Mouse (Mus musculus) midbrain, embryonic 13.5 days (tissue): ENCODE measurements at regions not wholly inside any gene's neighbourhood (a gene's known extent, or its start where the extent isn't known, plus 50 kb on each side); places are given as distances from the start of the nearest gene placed in this dataset.

Experiments
- ATAC-seq: fragments of 200-750 bp; cut with Nextera tagmentation; 2 replicates; pipeline ENCODE4 v1.8.0; 2017; ENCODE audit warnings: mild to moderate bottlenecking, moderate TSS enrichment, moderate library complexity
- H3K27ac ChIP-seq: fragments of 300-500 bp; sonication (generic); 2 replicates; pipeline ENCODE4 v1.5.1; 2015; ENCODE audit warnings: inconsistent platforms, mild to moderate bottlenecking, moderate library complexity
- H3K27me3 ChIP-seq: fragments of 300-500 bp; sonication (generic); 2 replicates; pipeline ENCODE4 v1.6.1; 2015; ENCODE audit warnings: mild to moderate bottlenecking, inconsistent platforms
- H3K36me3 ChIP-seq: fragments of 300-500 bp; sonication (generic); 2 replicates; pipeline ENCODE4 v1.6.1; 2015; ENCODE audit warnings: mild to moderate bottlenecking, inconsistent platforms
- H3K4me1 ChIP-seq: fragments of 300-500 bp; sonication (generic); replicated peaks from 2 replicates; pipeline ENCODE4 v1.6.1; 2015; ENCODE audit warnings: inconsistent platforms
- H3K4me2 ChIP-seq: fragments of 300-500 bp; sonication (generic); replicated peaks from 2 replicates; pipeline ENCODE4 v1.6.1; 2015; ENCODE audit warnings: moderate library complexity, mild to moderate bottlenecking, inconsistent platforms
- H3K4me3 ChIP-seq: fragments of 300-500 bp; sonication (generic); replicated peaks from 2 replicates; pipeline ENCODE4 v1.5.1; 2015; ENCODE audit warnings: mild to moderate bottlenecking, inconsistent platforms
- H3K9ac ChIP-seq: fragments of 300-500 bp; sonication (generic); replicated peaks from 2 replicates; pipeline ENCODE4 v1.6.1; 2015; ENCODE audit warnings: mild to moderate bottlenecking, inconsistent platforms
- H3K9me3 ChIP-seq: fragments of 300-500 bp; sonication (generic); 2 replicates; pipeline ENCODE4 v1.6.1; 2016; ENCODE audit warnings: mild to moderate bottlenecking, inconsistent platforms
- WGBS: fragments of 180-500 bp; shearing (Covaris S2); methylation state at CpG from one replicate; pipeline ENCODE4 v1.1.7; 2015; 5-methylcytosine and 5-hydroxymethylcytosine counted together

- no peaks in the 10 kb centered on the region for H3K36me3 ChIP-seq
- no peaks in the 10 kb centered on the region for H3K9me3 ChIP-seq
- ATAC-seq = no peak
- no peak overlapping the region for H3K27ac ChIP-seq
- H3K4me2 ChIP-seq = no peak overlapping the region
- 79% methylated on average over 5 of the region's 5 CpGs for WGBS
- peaks cover 42% of the 10 kb centered on the region; the same call in 1 of the 2 replicates for H3K27me3 ChIP-seq
- no peak overlapping the region for H3K9ac ChIP-seq
- H3K4me3 ChIP-seq = no peak overlapping the region
- no peaks in the 10 kb centered on the region for H3K4me1 ChIP-seq
These were observed 76.9 kb downstream of the Rlim start for GRCm38 (mm10) chrX:103904038-103904696.

- ATAC-seq = peak; percentile 66
- 24% methylated on average over 16 of the region's 24 CpGs for WGBS
- no peak overlapping the region for H3K27ac ChIP-seq
- H3K9me3 ChIP-seq = no peaks in the 10 kb centered on the region
- H3K4me1 ChIP-seq = no peaks in the 10 kb centered on the region
- no peaks in the 10 kb centered on the region for H3K36me3 ChIP-seq
- H3K9ac ChIP-seq = no peak overlapping the region
- H3K4me3 ChIP-seq = peak overlapping the region; percentile 21
- H3K27me3 ChIP-seq = peaks cover 70% of the 10 kb centered on the region
- peak overlapping the region; percentile 52 for H3K4me2 ChIP-seq
These were observed 57.6 kb upstream of the Slc16a2 start for GRCm38 (mm10) chrX:103879329-103879935.
